Mouse (Mus musculus): ENCODE results near the gene Cyfip2.

GRCm38 (mm10) chr11:46307768-46308167, 4.9 kb downstream of the Cyfip2 start:
- no peak for TF ChIP-seq CTCF (IDR thresholded peaks at IDR 0.05)
- no peak for TF ChIP-seq EP300 (IDR thresholded peaks at IDR 0.05)
